In genomic region chr10:128655254-128655653, GRCm38 (mm10) we compare ENCODE assay signal across 19 mouse cellular contexts. TPM values are rescaled to one million over a fixed set of nuclear protein-coding genes. Genes with fewer than 3 reads are reported as not detected.
A peak's percentile ranks its signal among the peaks of the same experiment; 100 is the strongest.
DNase-seq lines count a peak whose midpoint lies in the region; ATAC-seq and TF ChIP-seq lines count a peak whose summit lies in the region.
"Had no signal": no experiment of that assay in that cellular context is flagged by ENCODE, and none has a peak within 500 bp of the region (broad histone marks: within the 10 kb centered on the region; RNA-seq: fewer than 3 reads in every experiment).

No protein-coding gene starts in this region.

- no peak for TF ChIP-seq CTCF in lung, embryonic 14.5 days (IDR thresholded peaks at IDR 0.05; ENCODE audit: low read depth)

- no peaks in the 10 kb centered on the region for H3K4me1 ChIP-seq in lung, embryonic 14.5 days (ENCODE audit: insufficient read depth)
- peaks cover 4% of the 10 kb centered on the region; the same call in 1 of the 2 replicates for H3K4me1 ChIP-seq in liver, embryonic 11.5 days (replicated peaks; ENCODE audit: control insufficient read depth, insufficient read depth, low read length)
- H3K4me1 ChIP-seq: limb, embryonic 15.5 days had no signal

- peak; percentile 17 for DNase-seq in lung, embryonic 14.5 days
- DNase-seq in lung, postnatal 14 days, result no peak
- peak; percentile 62 for DNase-seq in R1 (ENCODE audit: low read depth, low spot score)
- no peak for DNase-seq in liver, embryonic 11.5 days (ENCODE audit: low spot score)
- peak; percentile 55 for DNase-seq in lung, postnatal 36 days
- DNase-seq in spleen, postnatal 36 days (ENCODE audit: low spot score in 2 of 2), result no peak
- DNase-seq: adrenal gland, adult 8-10 months; cerebellum, adult 11 months; cerebellum, postnatal 25 days; heart, adult 18-20 months; heart, postnatal 4 days; kidney, adult 9 months; midbrain, embryonic 14.5 days; right cerebral cortex, adult 18-20 months; thymus, postnatal 25 days had no signal

- no peaks in the 10 kb centered on the region for H3K36me3 ChIP-seq in lung, embryonic 14.5 days (ENCODE audit: insufficient read depth)
- H3K36me3 ChIP-seq in liver, embryonic 11.5 days (ENCODE audit: control insufficient read depth, insufficient read depth, low read length), result no peaks in the 10 kb centered on the region
- H3K36me3 ChIP-seq: limb, embryonic 15.5 days had no signal

- no peak overlapping the region for H3K4me2 ChIP-seq in lung, embryonic 14.5 days
- no peak overlapping the region for H3K4me2 ChIP-seq in liver, embryonic 11.5 days
- H3K4me2 ChIP-seq: limb, embryonic 15.5 days had no signal

- H3K4me3 ChIP-seq in lung, embryonic 14.5 days (ENCODE audit: low read depth, low read length), result no peak overlapping the region
- no peak overlapping the region for H3K4me3 ChIP-seq in liver, embryonic 11.5 days (ENCODE audit: low read depth, low read length)
- H3K4me3 ChIP-seq: limb, embryonic 15.5 days had no signal

- no peak overlapping the region for H3K9ac ChIP-seq in lung, embryonic 14.5 days
- H3K9ac ChIP-seq in liver, embryonic 11.5 days (ENCODE audit: low read depth, low read length), result no peak overlapping the region
- H3K9ac ChIP-seq: limb, embryonic 15.5 days had no signal

- no peaks in the 10 kb centered on the region for H3K9me3 ChIP-seq in lung, embryonic 14.5 days (ENCODE audit: low read depth, low read length)
- no peaks in the 10 kb centered on the region for H3K9me3 ChIP-seq in liver, embryonic 11.5 days (ENCODE audit: control insufficient read depth, low read length)
- H3K9me3 ChIP-seq: limb, embryonic 15.5 days had no signal

- ATAC-seq in lung, embryonic 14.5 days (ENCODE audit: insufficient read depth), result peak; percentile 62; the same call in 1 of the 2 replicates
- ATAC-seq in liver, embryonic 11.5 days (replicated peaks; ENCODE audit: low FRiP score), result peak; percentile 71
- no peak for ATAC-seq in megakaryocyte, adult 5-6 weeks (ENCODE audit: poor library complexity, severe bottlenecking)
- ATAC-seq in monocyte, adult 5-6 weeks (replicated peaks; ENCODE audit: insufficient number of reproducible peaks, low FRiP score, low TSS enrichment, poor library complexity, severe bottlenecking), result no peak
- ATAC-seq: hindbrain, embryonic 16.5 days had no signal

- WGBS in lung, embryonic 14.5 days, result 46% methylated on average over 3 of the region's 3 CpGs
- WGBS in liver, embryonic 11.5 days, result 52% methylated on average over 3 of the region's 3 CpGs

- H3K27me3 ChIP-seq in lung, embryonic 14.5 days (ENCODE audit: insufficient read depth, low read length), result no peaks in the 10 kb centered on the region
- no peaks in the 10 kb centered on the region for H3K27me3 ChIP-seq in liver, embryonic 11.5 days (replicated peaks; ENCODE audit: control insufficient read depth, insufficient read depth, low read length)
- H3K27me3 ChIP-seq: limb, embryonic 15.5 days had no signal

- no peak overlapping the region for H3K27ac ChIP-seq in lung, embryonic 14.5 days (ENCODE audit: low read depth)
- no peak overlapping the region for H3K27ac ChIP-seq in liver, embryonic 11.5 days (ENCODE audit: low read depth, low read length)
- H3K27ac ChIP-seq: limb, embryonic 15.5 days had no signal

RNA-seq across cellular contexts. Expression of gene Ikzf4, which starts 9.5 kb away (rescaled TPM):
- 2.0 and 3.5 TPM in 2 replicates for polyA plus RNA-seq in lung, embryonic 14.5 days (2014; fragmentation: Nextera tagmentation; extraction: Ambion mirVana)
- 0.96 and 1.3 TPM in 2 replicates for polyA plus RNA-seq in liver, embryonic 11.5 days (2014; fragmentation: Nextera tagmentation; extraction: Ambion mirVana)
- 0.14 TPM in 1 of 2 replicates, not detected in the other for total RNA-seq in megakaryocyte, adult 5-6 weeks (2015)
- total RNA-seq in megakaryocyte, adult 5-6 weeks (2017), result not detected in 2 replicates
- total RNA-seq in monocyte, adult 5-6 weeks (2017), result not detected in 3 replicates

RNA-seq across cellular contexts. Expression of gene Suox, which starts 18.6 kb away (rescaled TPM):
- polyA plus RNA-seq in lung, embryonic 14.5 days (2014; fragmentation: Nextera tagmentation; extraction: Ambion mirVana), result 9.3 and 9.8 TPM in 2 replicates
- polyA plus RNA-seq in liver, embryonic 11.5 days (2014; fragmentation: Nextera tagmentation; extraction: Ambion mirVana), result 12.4 and 12.5 TPM in 2 replicates
- 1.4 and 1.5 TPM in 2 replicates for total RNA-seq in megakaryocyte, adult 5-6 weeks (2015)
- 3.9 and 4.7 TPM in 2 replicates for total RNA-seq in megakaryocyte, adult 5-6 weeks (2017)
- total RNA-seq in monocyte, adult 5-6 weeks (2017), result 4.6 to 10.7 TPM (median 6.1 TPM) in 3 replicates

RNA-seq across cellular contexts. Expression of gene Rps26, which starts 28.7 kb away (rescaled TPM):
- 1,029 and 1,115 TPM in 2 replicates for polyA plus RNA-seq in lung, embryonic 14.5 days (2014; fragmentation: Nextera tagmentation; extraction: Ambion mirVana)
- 848 and 955 TPM in 2 replicates for polyA plus RNA-seq in liver, embryonic 11.5 days (2014; fragmentation: Nextera tagmentation; extraction: Ambion mirVana)
- total RNA-seq in megakaryocyte, adult 5-6 weeks (2015), result 1,237 and 1,288 TPM in 2 replicates
- total RNA-seq in megakaryocyte, adult 5-6 weeks (2017), result 518 and 577 TPM in 2 replicates
- 224 to 301 TPM (median 295 TPM) in 3 replicates for total RNA-seq in monocyte, adult 5-6 weeks (2017)

RNA-seq across cellular contexts. Expression of gene Rab5b, which starts 40.8 kb away (rescaled TPM):
- 63.6 and 66.8 TPM in 2 replicates for polyA plus RNA-seq in lung, embryonic 14.5 days (2014; fragmentation: Nextera tagmentation; extraction: Ambion mirVana)
- polyA plus RNA-seq in liver, embryonic 11.5 days (2014; fragmentation: Nextera tagmentation; extraction: Ambion mirVana), result 46.9 and 47.1 TPM in 2 replicates
- total RNA-seq in megakaryocyte, adult 5-6 weeks (2015), result 62.8 and 64.7 TPM in 2 replicates
- 77.1 and 84.0 TPM in 2 replicates for total RNA-seq in megakaryocyte, adult 5-6 weeks (2017)
- 64.1 to 81.0 TPM (median 72.7 TPM) in 3 replicates for total RNA-seq in monocyte, adult 5-6 weeks (2017)

RNA-seq across cellular contexts. Expression of gene Pmel, which starts 48.7 kb away (rescaled TPM):
- 1.4 TPM in 2 replicates for polyA plus RNA-seq in lung, embryonic 14.5 days (2014; fragmentation: Nextera tagmentation; extraction: Ambion mirVana)
- polyA plus RNA-seq in liver, embryonic 11.5 days (2014; fragmentation: Nextera tagmentation; extraction: Ambion mirVana), result 0.83 and 0.85 TPM in 2 replicates
- total RNA-seq in megakaryocyte, adult 5-6 weeks (2015), result 0.16 and 0.57 TPM in 2 replicates
- total RNA-seq in megakaryocyte, adult 5-6 weeks (2017), result 0.07 and 0.73 TPM in 2 replicates
- not detected in 3 replicates for total RNA-seq in monocyte, adult 5-6 weeks (2017)

Comparison
In these comparisons a context has a peak if more than half of its experiments do, and no peak if none do; other contexts are left out.
1. DNase-seq: peak in lung, embryonic 14.5 days (single experiment), R1 (single experiment) and lung, postnatal 36 days (single experiment); none in lung, postnatal 14 days (single experiment), liver, embryonic 11.5 days (single experiment) and spleen, postnatal 36 days (0 of 2).
2. ATAC-seq: peak in lung, embryonic 14.5 days (single experiment) and liver, embryonic 11.5 days (single experiment); none in megakaryocyte, adult 5-6 weeks (single experiment) and monocyte, adult 5-6 weeks (single experiment).